Mouse (Mus musculus): ENCODE data around the gene Wdtc1. TPM values are rescaled to one million over a fixed set of nuclear protein-coding genes. Genes with fewer than 3 reads are reported as not detected.
A peak's percentile ranks its signal among the peaks of the same experiment; 100 is the strongest.

The Wdtc1 gene
- polyA plus RNA-seq, 1 experiment from 2014 or later, result 13.9 TPM

- no peak overlapping the region for H3K4me2 ChIP-seq (replicated peaks)
- no peak overlapping the region for H3K4me3 ChIP-seq (replicated peaks)
- ATAC-seq, result 0 out of 2 replicates have a peak, but pooled peaks have one; percentile 18
- peaks cover 45% of the 10 kb centered on the region for H3K27me3 ChIP-seq (replicated peaks)
- no peaks in the 10 kb centered on the region for H3K36me3 ChIP-seq
- no peak overlapping the region for H3K9ac ChIP-seq
- no peak overlapping the region for H3K27ac ChIP-seq
- peaks cover 22% of the 10 kb centered on the region for H3K4me1 ChIP-seq (replicated peaks)
- WGBS, result 48% methylated on average over 12 of the region's 12 CpGs
- no peaks in the 10 kb centered on the region for H3K9me3 ChIP-seq
These were observed 99.9 kb downstream of the Wdtc1 start for GRCm38 (mm10) chr4:133253412-133253811.

GRCm38 (mm10) chr4:133252089-133252488, 101.2 kb downstream of the Wdtc1 start:
- WGBS, result 59% methylated on average over 4 of the region's 4 CpGs
- H3K4me3 ChIP-seq (replicated peaks), result no peak overlapping the region
- H3K9ac ChIP-seq, result no peak overlapping the region

GRCm38 (mm10) chr4:133251214-133251613, 102.1 kb downstream of the Wdtc1 start:
- Histone ChIP-seq H3K4me2 (replicated peaks) (peak overlapping the region; percentile 77), H3K27ac (no peak overlapping the region), H3K27me3 (replicated peaks) (peaks cover 52% of the 10 kb centered on the region), H3K9ac (peak overlapping the region; percentile 32; the same call in 1 of the 2 replicates), H3K4me3 (replicated peaks) (peak overlapping the region; percentile 37), H3K36me3 (no peaks in the 10 kb centered on the region), H3K9me3 (no peaks in the 10 kb centered on the region), H3K4me1 (replicated peaks) (peaks cover 12% of the 10 kb centered on the region)
- WGBS, result 4% methylated on average over 31 of the region's 31 CpGs
- peak; percentile 38; the same call in 1 of the 2 replicates for ATAC-seq

More at GRCm38 (mm10) chr4:133252089-133252488, 101.2 kb downstream of the Wdtc1 start:
- Histone ChIP-seq H3K9me3 (no peaks in the 10 kb centered on the region), H3K27ac (no peak overlapping the region), H3K4me1 (replicated peaks) (peaks cover 17% of the 10 kb centered on the region), H3K4me2 (replicated peaks) (no peak overlapping the region), H3K36me3 (no peaks in the 10 kb centered on the region), H3K27me3 (replicated peaks) (peaks cover 49% of the 10 kb centered on the region)
- no peak for ATAC-seq

- ATAC-seq, result peak; percentile 67
- H3K36me3 ChIP-seq, result no peaks in the 10 kb centered on the region
- H3K4me2 ChIP-seq (replicated peaks), result peak overlapping the region; percentile 77
- WGBS, result 4% methylated on average over 22 of the region's 22 CpGs
- H3K4me1 ChIP-seq (replicated peaks), result peaks cover 12% of the 10 kb centered on the region
- peak overlapping the region; percentile 32; the same call in 1 of the 2 replicates for H3K9ac ChIP-seq
- no peak overlapping the region for H3K27ac ChIP-seq
- peak overlapping the region; percentile 37 for H3K4me3 ChIP-seq (replicated peaks)
- H3K9me3 ChIP-seq, result no peaks in the 10 kb centered on the region
- H3K27me3 ChIP-seq (replicated peaks), result peaks cover 53% of the 10 kb centered on the region
These were observed 102.7 kb downstream of the Wdtc1 start for GRCm38 (mm10) chr4:133250609-133251008.

DNA sequence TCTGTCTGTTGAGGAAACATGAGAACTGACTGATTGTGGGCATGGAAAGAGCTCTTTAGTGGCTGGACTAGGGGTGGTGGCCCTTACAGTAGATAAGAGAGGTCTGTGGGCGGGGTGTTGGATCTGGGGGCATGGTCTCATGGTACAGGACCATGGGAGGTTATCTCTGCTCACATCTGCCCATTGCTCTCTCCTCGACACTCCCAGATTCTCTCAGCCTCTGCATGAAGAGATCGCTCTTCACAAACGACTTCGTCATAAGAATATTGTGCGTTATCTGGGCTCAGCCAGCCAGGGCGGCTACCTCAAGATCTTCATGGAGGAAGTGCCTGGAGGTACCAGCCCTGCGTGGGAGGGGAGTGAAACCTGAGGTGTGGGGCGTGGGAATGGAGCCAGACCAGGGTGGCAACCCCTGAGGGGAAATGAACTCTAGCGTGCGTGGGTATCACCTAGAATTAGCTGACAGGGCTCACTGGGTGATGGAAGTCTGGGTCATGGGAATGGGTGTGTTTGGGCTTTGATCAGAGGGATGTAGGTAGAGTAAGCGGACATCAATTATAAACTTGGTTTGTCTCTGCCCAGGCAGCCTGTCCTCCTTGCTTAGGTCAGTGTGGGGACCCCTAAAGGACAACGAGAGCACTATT, 105.4 kb downstream of the Wdtc1 start:
- no peak; the same call in 1 of the 2 replicates for ATAC-seq
- Histone ChIP-seq H3K4me1 (replicated peaks) (peaks cover 11% of the 10 kb centered on the region), H3K4me2 (replicated peaks) (no peak overlapping the region), H3K4me3 (replicated peaks) (no peak overlapping the region), H3K27ac (no peak overlapping the region), H3K9me3 (no peaks in the 10 kb centered on the region), H3K36me3 (no peaks in the 10 kb centered on the region), H3K9ac (no peak overlapping the region), H3K27me3 (replicated peaks) (peaks cover 51% of the 10 kb centered on the region)
- WGBS, result 59% methylated on average over 13 of the region's 13 CpGs

DNA sequence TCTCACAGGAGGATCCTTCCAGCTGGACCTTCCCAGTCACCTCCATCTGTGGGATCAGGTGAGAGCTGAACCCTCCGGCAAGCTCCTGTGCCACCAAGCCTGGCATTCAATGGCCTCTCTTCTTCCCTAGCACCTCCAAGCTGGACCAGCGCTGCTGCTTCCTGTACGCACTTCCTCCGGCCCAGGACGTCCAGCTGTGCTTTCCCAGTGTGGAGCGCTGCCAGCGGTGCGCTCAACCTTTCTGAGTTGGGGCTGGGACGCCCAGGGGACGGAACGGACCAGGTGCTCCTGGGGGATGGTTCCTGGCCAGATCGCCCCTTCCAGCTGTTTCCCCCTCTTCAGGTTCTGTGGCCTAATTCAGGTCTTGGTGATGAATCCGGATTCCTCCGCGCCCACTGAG, 106.2 kb downstream of the Wdtc1 start:
- Histone ChIP-seq H3K4me2 (replicated peaks) (no peak overlapping the region), H3K9ac (no peak overlapping the region), H3K27me3 (replicated peaks) (peaks cover 54% of the 10 kb centered on the region), H3K36me3 (no peaks in the 10 kb centered on the region), H3K4me3 (replicated peaks) (no peak overlapping the region), H3K27ac (no peak overlapping the region), H3K9me3 (no peaks in the 10 kb centered on the region), H3K4me1 (replicated peaks) (peaks cover 16% of the 10 kb centered on the region)
- WGBS, result 27% methylated on average over 15 of the region's 15 CpGs
- ATAC-seq, result no peak

DNA sequence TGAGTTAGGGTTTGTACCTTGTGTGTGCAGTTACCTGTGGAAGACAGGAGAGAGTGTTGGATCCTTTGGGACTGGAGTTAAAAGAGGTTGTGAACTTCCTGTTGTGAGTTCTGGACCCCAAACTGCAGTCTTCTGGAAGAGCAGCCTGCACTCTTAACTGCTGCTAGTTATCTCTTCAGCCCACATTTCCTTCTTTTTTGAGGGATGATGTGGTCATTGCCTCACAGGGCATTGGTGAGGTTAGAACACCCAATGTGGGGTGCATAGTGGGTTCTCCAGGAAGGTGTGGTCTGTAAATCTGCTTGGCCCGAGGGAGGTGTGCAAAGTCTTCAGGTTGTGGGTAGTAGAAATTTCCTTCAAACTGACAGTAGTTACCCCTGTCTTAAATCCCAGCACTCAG, 109.0 kb downstream of the Wdtc1 start:
- H3K27me3 ChIP-seq (replicated peaks), result peaks cover 29% of the 10 kb centered on the region
- H3K27ac ChIP-seq, result no peak overlapping the region
- H3K36me3 ChIP-seq, result no peaks in the 10 kb centered on the region
- ATAC-seq, result no peak
- no peak overlapping the region for H3K4me3 ChIP-seq (replicated peaks)
- 74% methylated on average over 1 of the region's 1 CpGs for WGBS
- H3K4me2 ChIP-seq (replicated peaks), result no peak overlapping the region
- H3K9ac ChIP-seq, result no peak overlapping the region
- H3K9me3 ChIP-seq, result no peaks in the 10 kb centered on the region
- peaks cover 10% of the 10 kb centered on the region; the same call in 1 of the 2 replicates for H3K4me1 ChIP-seq (replicated peaks)

DNA sequence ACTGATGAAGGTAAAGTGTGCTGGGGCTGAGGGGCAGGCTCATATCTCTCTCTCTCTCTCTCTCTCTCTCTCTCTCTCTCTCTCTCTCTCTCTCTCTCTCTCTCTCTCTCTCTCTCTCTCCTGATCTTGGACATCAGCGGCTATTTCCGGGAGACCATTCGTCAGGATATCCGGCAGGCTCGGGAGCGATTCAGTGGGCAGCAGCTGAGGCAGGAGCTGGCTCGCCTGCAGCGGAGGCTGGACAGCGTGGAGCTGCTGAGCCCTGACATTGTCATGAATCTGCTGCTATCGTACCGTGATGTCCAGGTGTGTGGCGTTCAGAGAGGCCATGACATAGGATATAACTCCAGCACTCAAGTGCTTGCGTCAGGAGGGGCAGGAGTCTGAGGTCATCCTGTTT, 109.7 kb downstream of the Wdtc1 start:
- Histone ChIP-seq H3K4me3 (replicated peaks) (no peak overlapping the region), H3K9ac (no peak overlapping the region), H3K27ac (no peak overlapping the region), H3K9me3 (no peaks in the 10 kb centered on the region), H3K27me3 (replicated peaks) (peaks cover 24% of the 10 kb centered on the region), H3K4me1 (replicated peaks) (peaks cover 10% of the 10 kb centered on the region; the same call in 1 of the 2 replicates), H3K36me3 (no peaks in the 10 kb centered on the region), H3K4me2 (replicated peaks) (0 out of 2 replicates have a peak overlapping the region, but pooled peaks have one; percentile 14)
- no peak for ATAC-seq
- 28% methylated on average over 12 of the region's 13 CpGs for WGBS

- Histone ChIP-seq H3K4me2 (replicated peaks) (no peak overlapping the region), H3K36me3 (no peaks in the 10 kb centered on the region), H3K27me3 (replicated peaks) (peaks cover 24% of the 10 kb centered on the region), H3K9me3 (no peaks in the 10 kb centered on the region), H3K4me1 (replicated peaks) (peaks cover 10% of the 10 kb centered on the region; the same call in 1 of the 2 replicates), H3K4me3 (replicated peaks) (no peak overlapping the region), H3K27ac (no peak overlapping the region), H3K9ac (no peak overlapping the region)
- ATAC-seq, result no peak
- WGBS, result 69% methylated on average over 9 of the region's 9 CpGs
These were observed 110.6 kb downstream of the Wdtc1 start for GRCm38 (mm10) chr4:133242710-133243109.

Other genes with a start within 250 kb of the Wdtc1 start
- 92.5 and 115 TPM in 2 replicates for gene Wasf2, start 223.0 kb downstream of the Wdtc1 start, polyA plus RNA-seq (2015; fragmentation: Nextera tagmentation; extraction: Ambion mirVana)
- 2.7 and 2.8 TPM in 2 replicates for gene Cd164l2, start 141.3 kb downstream of the Wdtc1 start, polyA plus RNA-seq (2015; fragmentation: Nextera tagmentation; extraction: Ambion mirVana)
- 0.06 and 0.14 TPM in 2 replicates for gene Gpr3, start 140.9 kb downstream of the Wdtc1 start, polyA plus RNA-seq (2015; fragmentation: Nextera tagmentation; extraction: Ambion mirVana)
- 3.0 and 3.2 TPM in 2 replicates for gene Map3k6, start 112.7 kb downstream of the Wdtc1 start, polyA plus RNA-seq (2015; fragmentation: Nextera tagmentation; extraction: Ambion mirVana)
- 2.7 and 3.0 TPM in 2 replicates for gene Sytl1, start 90.4 kb downstream of the Wdtc1 start, polyA plus RNA-seq (2015; fragmentation: Nextera tagmentation; extraction: Ambion mirVana)
- gene Tmem222, start 75.7 kb downstream of the Wdtc1 start, polyA plus RNA-seq (2015; fragmentation: Nextera tagmentation; extraction: Ambion mirVana), result 68.7 and 72.2 TPM in 2 replicates
- 8.5 and 9.3 TPM in 2 replicates for gene Slc9a1, start 16.2 kb upstream of the Wdtc1 start, polyA plus RNA-seq (2015; fragmentation: Nextera tagmentation; extraction: Ambion mirVana)
- 0.82 and 0.94 TPM in 2 replicates for gene Tent5b, start 126.7 kb upstream of the Wdtc1 start, polyA plus RNA-seq (2015; fragmentation: Nextera tagmentation; extraction: Ambion mirVana)
- 1.6 and 1.7 TPM in 2 replicates for gene Trnp1, start 145.1 kb upstream of the Wdtc1 start, polyA plus RNA-seq (2015; fragmentation: Nextera tagmentation; extraction: Ambion mirVana)
- gene Kdf1, start 165.5 kb upstream of the Wdtc1 start, polyA plus RNA-seq (2015; fragmentation: Nextera tagmentation; extraction: Ambion mirVana), result 40.5 and 45.1 TPM in 2 replicates
- 280 and 288 TPM in 2 replicates for gene Nudc, start 192.5 kb upstream of the Wdtc1 start, polyA plus RNA-seq (2015; fragmentation: Nextera tagmentation; extraction: Ambion mirVana)
- gene Nr0b2, start 199.9 kb upstream of the Wdtc1 start, polyA plus RNA-seq (2015; fragmentation: Nextera tagmentation; extraction: Ambion mirVana), result 7.5 and 8.1 TPM in 2 replicates
- gene Gpatch3, start 221.3 kb upstream of the Wdtc1 start, polyA plus RNA-seq (2015; fragmentation: Nextera tagmentation; extraction: Ambion mirVana), result 6.7 and 7.1 TPM in 2 replicates
- 16.5 and 19.8 TPM in 2 replicates for gene Gpn2, start 230.9 kb upstream of the Wdtc1 start, polyA plus RNA-seq (2015; fragmentation: Nextera tagmentation; extraction: Ambion mirVana)
- 47.4 and 51.0 TPM in 2 replicates for gene Sfn, start 248.7 kb upstream of the Wdtc1 start, polyA plus RNA-seq (2015; fragmentation: Nextera tagmentation; extraction: Ambion mirVana)